16 mouse cellular contexts compared by ENCODE assay signal in the genomic region with DNA sequence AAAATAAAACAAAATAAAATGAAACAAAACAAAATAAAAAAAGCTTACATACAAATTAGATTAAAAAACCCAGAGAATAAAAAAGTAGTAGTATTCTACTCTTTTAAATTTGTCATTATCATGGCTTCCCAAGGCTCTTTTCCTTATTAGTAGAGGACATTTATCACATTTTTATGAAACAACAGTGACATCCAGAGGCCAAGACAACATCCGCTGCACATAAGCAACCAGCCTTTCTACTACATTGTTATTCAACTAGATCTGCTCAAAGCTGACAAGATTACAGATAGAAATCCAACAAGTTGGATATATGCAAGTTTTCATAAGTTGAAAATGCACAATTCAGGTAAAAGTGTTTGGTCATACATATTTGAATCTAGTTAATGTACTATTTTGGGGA. TPM values are rescaled to one million over a fixed set of nuclear protein-coding genes. Genes with fewer than 3 reads are reported as not detected.
DNase-seq lines count a peak whose midpoint lies in the region; ATAC-seq and TF ChIP-seq lines count a peak whose summit lies in the region.
"Had no signal": no experiment of that assay in that cellular context is flagged by ENCODE, and none has a peak within 500 bp of the region (broad histone marks: within the 10 kb centered on the region; RNA-seq: fewer than 3 reads in every experiment).

No protein-coding gene starts in this region.

- WGBS in forebrain, embryonic 15.5 days, result 92% methylated on average over 1 of the region's 1 CpGs
- 91% methylated on average over 1 of the region's 1 CpGs for WGBS in forebrain, embryonic 13.5 days
- WGBS in midbrain, embryonic 16.5 days, result 91% methylated on average over 1 of the region's 1 CpGs
- 88% methylated on average over 1 of the region's 1 CpGs for WGBS in midbrain, embryonic 11.5 days
- WGBS in stomach, postnatal 0 days, result 73% methylated on average over 1 of the region's 1 CpGs
- 78% methylated on average over 1 of the region's 1 CpGs for WGBS in cerebellum, adult 2 months

- peak; percentile 13 for DNase-seq in layer of hippocampus, adult 11-12 months (ENCODE audit: low spot score)
- DNase-seq in layer of hippocampus, adult 9-11 months, result no peak
- no peak for DNase-seq in midbrain, embryonic 11.5 days (ENCODE audit: low spot score, missing footprints)
- DNase-seq in stomach, postnatal 0 days (ENCODE audit: low spot score), result no peak
- no peak for DNase-seq in cerebellum, adult 2 months
- DNase-seq: adrenal gland, postnatal 25 days; gastrocnemius, postnatal 14 days; heart, postnatal 36 days; kidney, postnatal 25 days; lung, adult 18-20 months had no signal

- no peak for TF ChIP-seq EP300 in stomach, postnatal 0 days (optimal IDR thresholded peaks at IDR 0.05)

- peak; percentile 45 for TF ChIP-seq CTCF in stomach, postnatal 0 days (IDR thresholded peaks at IDR 0.05; ENCODE audit: low read depth)
- no peak for TF ChIP-seq CTCF in cerebellum, adult 2 months (IDR thresholded peaks at IDR 0.05; ENCODE audit: borderline replicate concordance, insufficient read depth, low read depth, low read length)

- H3K36me3 ChIP-seq in forebrain, embryonic 15.5 days, result peaks cover 17% of the 10 kb centered on the region; the same call in 1 of the 2 replicates
- H3K36me3 ChIP-seq in forebrain, embryonic 13.5 days (ENCODE audit: poor library complexity, severe bottlenecking), result peaks cover 28% of the 10 kb centered on the region
- peaks cover 3% of the 10 kb centered on the region; the same call in 1 of the 2 replicates for H3K36me3 ChIP-seq in midbrain, embryonic 16.5 days (ENCODE audit: control insufficient read depth, insufficient read depth, low read length)
- H3K36me3 ChIP-seq in midbrain, embryonic 11.5 days (ENCODE audit: control insufficient read depth, insufficient read depth, low read length), result no peaks in the 10 kb centered on the region; the same call in 1 of the 2 replicates
- H3K36me3 ChIP-seq in stomach, postnatal 0 days (ENCODE audit: control insufficient read depth, insufficient read depth, low read length), result peaks cover 2% of the 10 kb centered on the region; the same call in 1 of the 2 replicates

- no peak for TF ChIP-seq POLR2A in cerebellum, adult 2 months (IDR thresholded peaks at IDR 0.05; ENCODE audit: borderline replicate concordance, insufficient read depth, low read length)

- no peaks in the 10 kb centered on the region for H3K27me3 ChIP-seq in forebrain, embryonic 15.5 days
- no peaks in the 10 kb centered on the region for H3K27me3 ChIP-seq in forebrain, embryonic 13.5 days
- no peaks in the 10 kb centered on the region for H3K27me3 ChIP-seq in midbrain, embryonic 16.5 days (ENCODE audit: control insufficient read depth, insufficient read depth, low read depth, low read length)
- no peaks in the 10 kb centered on the region for H3K27me3 ChIP-seq in midbrain, embryonic 11.5 days (ENCODE audit: control insufficient read depth, insufficient read depth, low read length)
- H3K27me3 ChIP-seq in stomach, postnatal 0 days (ENCODE audit: control insufficient read depth, insufficient read depth, low read length), result no peaks in the 10 kb centered on the region
- no peaks in the 10 kb centered on the region for H3K27me3 ChIP-seq in cerebellum, adult 2 months (ENCODE audit: control insufficient read depth, insufficient read depth, low read length)

- H3K27ac ChIP-seq in forebrain, embryonic 15.5 days (replicated peaks), result no peak overlapping the region
- H3K27ac ChIP-seq in forebrain, embryonic 13.5 days, result no peak overlapping the region
- H3K27ac ChIP-seq in midbrain, embryonic 16.5 days (ENCODE audit: low read length), result no peak overlapping the region
- H3K27ac ChIP-seq in midbrain, embryonic 11.5 days (ENCODE audit: low read depth, low read length), result no peak overlapping the region
- H3K27ac ChIP-seq in stomach, postnatal 0 days (replicated peaks), result no peak overlapping the region
- no peak overlapping the region for H3K27ac ChIP-seq in cerebellum, adult 2 months (ENCODE audit: insufficient read depth, low read length)
- H3K27ac ChIP-seq: macrophage had no signal

- no peak overlapping the region for H3K9ac ChIP-seq in forebrain, embryonic 15.5 days (replicated peaks)
- no peak overlapping the region for H3K9ac ChIP-seq in forebrain, embryonic 13.5 days
- H3K9ac ChIP-seq in midbrain, embryonic 16.5 days (ENCODE audit: low read depth, low read length), result no peak overlapping the region
- no peak overlapping the region for H3K9ac ChIP-seq in midbrain, embryonic 11.5 days (ENCODE audit: low read length)
- H3K9ac ChIP-seq in stomach, postnatal 0 days (ENCODE audit: low read length), result no peak overlapping the region

- no peaks in the 10 kb centered on the region for H3K9me3 ChIP-seq in forebrain, embryonic 15.5 days
- no peaks in the 10 kb centered on the region for H3K9me3 ChIP-seq in forebrain, embryonic 13.5 days (replicated peaks)
- H3K9me3 ChIP-seq in midbrain, embryonic 16.5 days (replicated peaks; ENCODE audit: control insufficient read depth, low read length, poor library complexity, severe bottlenecking), result no peaks in the 10 kb centered on the region
- H3K9me3 ChIP-seq in midbrain, embryonic 11.5 days (ENCODE audit: control insufficient read depth, low read length), result no peaks in the 10 kb centered on the region
- no peaks in the 10 kb centered on the region for H3K9me3 ChIP-seq in stomach, postnatal 0 days (ENCODE audit: control insufficient read depth, low read length)

- H3K4me1 ChIP-seq in forebrain, embryonic 15.5 days, result no peaks in the 10 kb centered on the region
- H3K4me1 ChIP-seq in forebrain, embryonic 13.5 days, result no peaks in the 10 kb centered on the region
- H3K4me1 ChIP-seq in midbrain, embryonic 16.5 days (ENCODE audit: control insufficient read depth, insufficient read depth, low read length), result no peaks in the 10 kb centered on the region
- H3K4me1 ChIP-seq in midbrain, embryonic 11.5 days (ENCODE audit: control insufficient read depth, insufficient read depth, low read length), result no peaks in the 10 kb centered on the region
- no peaks in the 10 kb centered on the region for H3K4me1 ChIP-seq in stomach, postnatal 0 days (replicated peaks; ENCODE audit: control insufficient read depth, insufficient read depth)
- H3K4me1 ChIP-seq in cerebellum, adult 2 months (ENCODE audit: control insufficient read depth, insufficient read depth, low read length), result no peaks in the 10 kb centered on the region

- no peak overlapping the region for H3K4me3 ChIP-seq in forebrain, embryonic 15.5 days
- H3K4me3 ChIP-seq in forebrain, embryonic 13.5 days, result no peak overlapping the region
- no peak overlapping the region for H3K4me3 ChIP-seq in midbrain, embryonic 16.5 days (ENCODE audit: low read depth, low read length)
- no peak overlapping the region for H3K4me3 ChIP-seq in midbrain, embryonic 11.5 days (ENCODE audit: low read depth, low read length)
- no peak overlapping the region for H3K4me3 ChIP-seq in stomach, postnatal 0 days (ENCODE audit: low read depth, low read length)
- no peak overlapping the region for H3K4me3 ChIP-seq in cerebellum, adult 2 months (replicated peaks; ENCODE audit: insufficient read depth, low read depth, low read length)

- ATAC-seq in forebrain, embryonic 15.5 days (replicated peaks), result peak; percentile 53; the same call in 1 of the 2 replicates
- no peak for ATAC-seq in forebrain, embryonic 13.5 days
- ATAC-seq in midbrain, embryonic 16.5 days, result peak; percentile 66; the same call in 1 of the 2 replicates
- no peak for ATAC-seq in midbrain, embryonic 11.5 days (ENCODE audit: low FRiP score)
- ATAC-seq in stomach, postnatal 0 days (ENCODE audit: low FRiP score, low TSS enrichment), result no peak
- ATAC-seq: CD4-positive, CD25-positive, alpha-beta regulatory T cell, adult 4 months had no signal

- no peak overlapping the region for H3K4me2 ChIP-seq in forebrain, embryonic 15.5 days (replicated peaks)
- H3K4me2 ChIP-seq in forebrain, embryonic 13.5 days, result no peak overlapping the region
- H3K4me2 ChIP-seq in midbrain, embryonic 16.5 days (ENCODE audit: low read length), result no peak overlapping the region
- H3K4me2 ChIP-seq in midbrain, embryonic 11.5 days, result no peak overlapping the region
- no peak overlapping the region for H3K4me2 ChIP-seq in stomach, postnatal 0 days (replicated peaks; ENCODE audit: low read depth)
- H3K4me2 ChIP-seq: heart, embryonic 11.5 days had no signal

RNA-seq across cellular contexts. Expression of gene Pot1a, which starts 56.4 kb away (rescaled TPM):
- 36.3 and 38.8 TPM in 2 replicates for polyA plus RNA-seq in forebrain, embryonic 15.5 days (2015; fragmentation: Nextera tagmentation; extraction: Ambion mirVana)
- 34.9 and 38.2 TPM in 2 replicates for polyA plus RNA-seq in forebrain, embryonic 13.5 days (2015; fragmentation: Nextera tagmentation; extraction: Ambion mirVana)
- 25.5 and 27.0 TPM in 2 replicates for polyA plus RNA-seq in midbrain, embryonic 16.5 days (2015; fragmentation: Nextera tagmentation; extraction: Ambion mirVana)
- 45.8 and 46.4 TPM in 2 replicates for polyA plus RNA-seq in midbrain, embryonic 11.5 days (2014; fragmentation: Nextera tagmentation; extraction: Ambion mirVana)
- 10.0 and 10.9 TPM in 2 replicates for polyA plus RNA-seq in stomach, postnatal 0 days (2015; fragmentation: Nextera tagmentation; extraction: Ambion mirVana)
- polyA plus RNA-seq in cerebellum, adult 2 months (2012; rRNA removed), result 22.5 and 23.1 TPM in 2 replicates

Comparison
In these comparisons a context has a peak if more than half of its experiments do, and no peak if none do; other contexts are left out.
1. ATAC-seq: peak in forebrain, embryonic 15.5 days (single experiment) and midbrain, embryonic 16.5 days (single experiment); none in forebrain, embryonic 13.5 days (single experiment), midbrain, embryonic 11.5 days (single experiment) and stomach, postnatal 0 days (single experiment).